Mouse (Mus musculus): ENCODE results near the gene Arhgap45. TPM values are rescaled to one million over a fixed set of nuclear protein-coding genes. Genes with fewer than 3 reads are reported as not detected.
A peak's percentile ranks its signal among the peaks of the same experiment; 100 is the strongest.

The Arhgap45 gene
- polyA plus RNA-seq, 1 experiment from 2014 or later: 8.0 TPM

DNA sequence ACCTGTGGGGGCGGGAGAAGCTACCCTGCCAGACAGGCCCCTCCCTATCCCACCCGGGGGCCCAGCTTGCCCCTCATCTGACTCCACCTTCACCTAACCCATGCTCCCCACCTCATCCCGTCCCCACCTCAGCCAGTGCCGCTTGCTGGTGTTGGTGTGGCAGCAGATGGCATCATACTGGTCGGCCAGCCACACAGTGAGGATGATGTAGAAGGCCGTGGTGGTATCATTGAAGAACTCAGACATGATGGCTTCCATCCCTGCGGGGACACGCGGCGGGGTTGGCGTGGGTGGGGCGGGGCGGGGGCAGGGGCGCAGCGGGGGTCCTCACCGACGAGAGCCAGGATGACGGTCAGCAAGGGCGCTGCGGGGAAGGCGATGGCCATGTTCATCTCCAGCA, 38.4 kb upstream of the Arhgap45 start:
- H3K27me3 ChIP-seq (ENCODE audit: poor library complexity, severe bottlenecking): peaks cover 30% of the 10 kb centered on the region

GRCm38 (mm10) chr10:79979401-79980155, 36.9 kb upstream of the Arhgap45 start:
- DNase-seq (ENCODE audit: extremely low spot score, low spot score): no peak
- H3K36me3 ChIP-seq (replicated peaks): peaks cover 79% of the 10 kb centered on the region
- 95% methylated on average over 22 of the region's 22 CpGs for WGBS

More for the DNA sequence above, 38.4 kb upstream of the Arhgap45 start:
- DNase-seq (ENCODE audit: extremely low spot score, low spot score): no peak
- H3K9me3 ChIP-seq: peaks cover 10% of the 10 kb centered on the region; the same call in 1 of the 2 replicates
- H3K4me1 ChIP-seq: peaks cover 21% of the 10 kb centered on the region
- peaks cover 90% of the 10 kb centered on the region for H3K36me3 ChIP-seq (replicated peaks)
- H3K4me3 ChIP-seq: 0 out of 2 replicates have a peak overlapping the region, but pooled peaks have one; percentile 2
- 96% methylated on average over 21 of the region's 21 CpGs for WGBS
- no peak overlapping the region for H3K27ac ChIP-seq

DNA sequence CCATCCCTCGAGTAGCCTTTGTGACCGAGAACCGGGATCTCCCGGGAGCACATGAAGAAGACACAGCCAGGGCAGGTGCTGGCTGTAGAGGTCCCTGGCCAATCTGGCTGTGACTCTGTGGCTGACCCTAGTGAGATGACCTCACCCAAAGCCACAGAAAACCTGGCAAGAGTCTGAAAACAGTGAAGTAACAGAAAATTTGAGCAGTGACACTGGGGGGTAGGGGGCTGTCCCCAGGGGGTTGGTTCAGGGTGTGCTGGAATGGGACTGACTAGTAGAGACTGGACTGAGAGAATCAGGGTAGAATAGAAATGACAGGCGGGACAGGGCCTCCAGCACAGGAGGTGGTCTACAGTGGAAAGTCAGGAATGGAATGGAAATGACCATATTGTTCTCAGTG, 33.2 kb upstream of the Arhgap45 start:
- DNase-seq (ENCODE audit: extremely low spot score, low spot score): no peak
- Histone ChIP-seq H3K27ac (peak overlapping the region; percentile 92), H3K9me3 (no peaks in the 10 kb centered on the region), H3K4me3 (peak overlapping the region; percentile 80), H3K36me3 (replicated peaks) (peaks cover 43% of the 10 kb centered on the region), H3K4me1 (peaks cover 60% of the 10 kb centered on the region), H3K27me3 (ENCODE audit: poor library complexity, severe bottlenecking) (peaks cover 24% of the 10 kb centered on the region)
- 85% methylated on average over 5 of the region's 5 CpGs for WGBS

More at GRCm38 (mm10) chr10:79979401-79980155, 36.9 kb upstream of the Arhgap45 start:
- peaks cover 20% of the 10 kb centered on the region for H3K27me3 ChIP-seq (ENCODE audit: poor library complexity, severe bottlenecking)
- peaks cover 10% of the 10 kb centered on the region; the same call in 1 of the 2 replicates for H3K9me3 ChIP-seq
- H3K4me1 ChIP-seq: peaks cover 32% of the 10 kb centered on the region
- H3K4me3 ChIP-seq: 0 out of 2 replicates have a peak overlapping the region, but pooled peaks have one; percentile 0
- no peak overlapping the region for H3K27ac ChIP-seq

DNA sequence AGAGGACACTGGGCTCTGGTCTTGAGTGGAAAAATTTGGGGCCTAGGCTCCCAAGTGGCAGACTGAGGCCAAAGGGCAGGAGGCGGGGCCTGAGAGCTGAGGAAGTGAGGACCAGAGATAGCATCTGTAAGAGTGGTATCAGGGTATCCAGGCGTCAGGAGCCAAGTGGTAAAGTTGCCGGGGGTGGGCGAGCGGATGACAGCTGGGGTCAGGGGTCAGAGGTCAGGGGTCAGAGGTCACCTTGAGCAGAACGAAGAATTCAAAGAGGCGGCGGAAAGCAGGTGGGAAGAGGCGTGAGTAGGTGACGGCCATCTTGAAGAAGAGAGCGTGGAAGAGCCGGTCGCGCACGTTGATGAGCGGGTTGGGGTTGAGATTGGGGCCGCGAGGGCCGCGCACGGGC, 32.8 kb upstream of the Arhgap45 start:
- DNase-seq (ENCODE audit: extremely low spot score, low spot score): peak; percentile 66
- Histone ChIP-seq H3K27me3 (ENCODE audit: poor library complexity, severe bottlenecking) (peaks cover 26% of the 10 kb centered on the region), H3K4me1 (peaks cover 63% of the 10 kb centered on the region), H3K4me3 (peak overlapping the region; percentile 80), H3K36me3 (replicated peaks) (peaks cover 38% of the 10 kb centered on the region), H3K27ac (peak overlapping the region; percentile 92), H3K9me3 (no peaks in the 10 kb centered on the region)
- WGBS: 2% methylated on average over 21 of the region's 21 CpGs

- H3K27me3 ChIP-seq (ENCODE audit: poor library complexity, severe bottlenecking): peaks cover 32% of the 10 kb centered on the region
- peak within 1 kb of the TSS; percentile 80 for H3K4me3 ChIP-seq
- H3K36me3 ChIP-seq (replicated peaks): peaks cover 32% of the 10 kb centered on the region
- H3K9me3 ChIP-seq: no peaks in the 10 kb centered on the region
- WGBS: under 1% methylated on average over 49 of the region's 49 CpGs
- H3K4me1 ChIP-seq: peaks cover 68% of the 10 kb centered on the region
- DNase-seq (ENCODE audit: extremely low spot score, low spot score): peak; percentile 83
- peak within 1 kb of the TSS; percentile 92 for H3K27ac ChIP-seq
These were observed 32.1 kb upstream of the Arhgap45 start, which contains the start of gene Tmem259 for GRCm38 (mm10) chr10:79984195-79984816. Gene Tmem259 (minus strand): TSS chr10:79984330.

GRCm38 (mm10) chr10:79984871-79985270, 31.6 kb upstream of the Arhgap45 start:
- Histone ChIP-seq H3K27ac (peak overlapping the region; percentile 92), H3K9me3 (no peaks in the 10 kb centered on the region), H3K27me3 (ENCODE audit: poor library complexity, severe bottlenecking) (peaks cover 38% of the 10 kb centered on the region), H3K4me1 (peaks cover 73% of the 10 kb centered on the region), H3K36me3 (replicated peaks) (peaks cover 26% of the 10 kb centered on the region), H3K4me3 (peak overlapping the region; percentile 80)
- DNase-seq (ENCODE audit: extremely low spot score, low spot score): peak; percentile 95
- under 1% methylated on average over 22 of the region's 22 CpGs for WGBS

DNA sequence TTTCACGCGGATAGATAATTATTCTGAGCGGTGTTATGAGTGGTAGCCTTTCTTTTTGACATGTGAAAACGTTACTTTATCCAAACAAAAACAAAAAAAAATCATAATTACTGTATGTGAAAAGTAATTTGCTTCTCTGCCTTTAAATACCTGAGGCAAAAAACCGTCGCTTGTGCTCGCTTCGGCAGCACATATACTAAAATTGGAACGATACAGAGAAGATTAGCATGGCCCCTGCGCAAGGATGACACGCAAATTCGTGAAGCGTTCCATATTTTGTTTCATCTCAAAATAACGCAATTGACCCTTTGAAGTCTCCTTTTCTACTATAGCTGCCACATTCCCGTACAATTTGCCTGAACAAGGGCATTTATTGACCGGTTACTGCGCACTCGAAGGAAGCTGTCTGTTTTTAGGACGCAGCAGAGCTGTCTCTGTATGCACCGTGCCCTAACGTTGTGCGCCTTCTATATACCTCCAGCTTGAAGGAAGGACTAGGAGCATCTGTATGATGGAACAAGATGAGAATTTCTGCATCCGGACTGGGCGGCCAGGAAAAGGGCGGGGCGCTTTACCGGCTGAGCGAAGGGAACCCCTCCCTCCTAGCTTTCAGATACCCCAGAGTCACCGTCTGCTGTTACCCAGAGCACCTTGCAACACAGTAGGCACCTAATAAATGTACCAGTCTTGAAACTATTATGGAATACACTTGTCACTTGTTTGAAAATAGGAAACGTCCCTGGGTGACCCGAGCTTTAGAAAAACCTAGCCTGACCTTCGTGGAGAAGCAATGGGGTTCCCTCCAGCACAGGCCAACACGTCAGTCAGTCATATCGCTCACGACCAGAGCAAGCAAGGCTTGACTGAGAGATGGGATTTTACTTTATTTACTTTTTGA, 30.9 kb upstream of the Arhgap45 start:
- Histone ChIP-seq H3K27me3 (ENCODE audit: poor library complexity, severe bottlenecking) (peaks cover 45% of the 10 kb centered on the region), H3K4me3 (peak overlapping the region; percentile 80), H3K27ac (peak overlapping the region; percentile 92), H3K4me1 (peaks cover 77% of the 10 kb centered on the region), H3K9me3 (no peaks in the 10 kb centered on the region), H3K36me3 (replicated peaks) (peaks cover 19% of the 10 kb centered on the region)
- peak; percentile 59 for DNase-seq (ENCODE audit: extremely low spot score, low spot score)
- WGBS: 5% methylated on average over 35 of the region's 35 CpGs

DNA sequence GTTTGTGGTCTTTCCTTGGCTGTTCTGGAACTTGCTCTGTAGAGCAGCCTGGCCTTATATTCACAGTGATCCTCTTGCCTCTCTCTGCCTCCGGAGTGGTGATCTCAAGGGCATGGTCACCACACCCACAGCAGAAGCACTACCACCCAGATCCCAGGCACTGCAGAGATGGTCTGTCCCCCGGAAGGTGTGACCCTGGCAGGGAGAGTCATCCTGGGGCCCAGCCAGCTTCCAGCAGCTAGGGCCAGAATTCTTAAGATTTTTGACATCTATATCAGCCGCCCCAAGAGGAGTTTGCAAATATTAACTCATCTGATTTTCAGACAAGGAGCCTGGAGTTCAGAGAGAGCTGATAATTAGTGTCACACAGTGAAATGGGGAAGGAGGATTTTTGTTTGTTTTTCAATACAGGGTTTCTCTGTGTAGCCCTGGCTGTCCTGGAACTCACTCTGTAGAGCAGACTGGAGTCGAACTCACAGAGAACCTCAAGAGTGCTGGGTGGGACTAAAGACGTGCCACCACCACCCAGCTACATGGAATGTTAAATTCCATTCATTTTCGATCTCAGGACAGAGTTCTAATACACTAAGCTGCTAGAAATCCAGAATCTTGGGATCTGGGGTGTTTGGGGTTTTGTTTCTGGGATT, 30.1 kb upstream of the Arhgap45 start:
- H3K4me1 ChIP-seq: peaks cover 74% of the 10 kb centered on the region
- H3K36me3 ChIP-seq (replicated peaks): peaks cover 19% of the 10 kb centered on the region
- peaks cover 53% of the 10 kb centered on the region for H3K27me3 ChIP-seq (ENCODE audit: poor library complexity, severe bottlenecking)
- peak overlapping the region; percentile 92; the same call in 1 of the 2 replicates for H3K27ac ChIP-seq
- DNase-seq (ENCODE audit: extremely low spot score, low spot score): no peak
- H3K4me3 ChIP-seq: peak overlapping the region; percentile 80
- H3K9me3 ChIP-seq: peaks cover 7% of the 10 kb centered on the region; the same call in 1 of the 2 replicates
- WGBS: 51% methylated on average over 6 of the region's 6 CpGs

DNA sequence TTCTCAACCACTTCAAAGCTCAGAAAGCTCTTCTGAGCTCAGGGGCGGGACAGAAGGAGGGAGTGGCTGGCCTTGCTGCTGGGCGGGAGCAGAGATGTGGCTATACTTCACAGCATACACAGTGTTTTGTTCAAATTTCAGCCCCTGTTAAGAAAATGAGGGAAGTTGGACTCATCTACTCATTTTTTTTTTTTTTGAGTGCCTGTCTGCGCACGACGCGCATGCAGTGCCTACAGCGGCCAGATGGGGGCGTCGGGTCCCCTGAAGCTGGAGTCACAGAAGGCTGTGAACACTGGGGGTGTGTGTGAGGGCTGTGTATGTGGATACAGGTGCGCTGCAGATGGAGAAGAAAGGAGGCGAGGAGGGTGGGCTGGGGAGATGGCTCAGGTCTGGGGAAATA, 29.5 kb upstream of the Arhgap45 start:
- 6% methylated on average over 11 of the region's 11 CpGs for WGBS
- peak; percentile 79 for DNase-seq (ENCODE audit: extremely low spot score, low spot score)
- H3K36me3 ChIP-seq (replicated peaks): peaks cover 19% of the 10 kb centered on the region
- H3K9me3 ChIP-seq: peaks cover 12% of the 10 kb centered on the region; the same call in 1 of the 2 replicates
- peaks cover 53% of the 10 kb centered on the region for H3K27me3 ChIP-seq (ENCODE audit: poor library complexity, severe bottlenecking)
- H3K4me1 ChIP-seq: peaks cover 69% of the 10 kb centered on the region
- peak overlapping the region; percentile 87 for H3K27ac ChIP-seq
- peak overlapping the region; percentile 80 for H3K4me3 ChIP-seq

GRCm38 (mm10) chr10:79987771-79988505, 28.5 kb upstream of the Arhgap45 start:
- WGBS: 11% methylated on average over 27 of the region's 27 CpGs
- H3K4me3 ChIP-seq: peak overlapping the region; percentile 80
- peaks cover 23% of the 10 kb centered on the region for H3K36me3 ChIP-seq (replicated peaks)
- no peak for DNase-seq (ENCODE audit: extremely low spot score, low spot score)
- peaks cover 14% of the 10 kb centered on the region; the same call in 1 of the 2 replicates for H3K9me3 ChIP-seq
- peak overlapping the region; percentile 87 for H3K27ac ChIP-seq
- peaks cover 53% of the 10 kb centered on the region for H3K27me3 ChIP-seq (ENCODE audit: poor library complexity, severe bottlenecking)
- H3K4me1 ChIP-seq: peaks cover 61% of the 10 kb centered on the region

DNA sequence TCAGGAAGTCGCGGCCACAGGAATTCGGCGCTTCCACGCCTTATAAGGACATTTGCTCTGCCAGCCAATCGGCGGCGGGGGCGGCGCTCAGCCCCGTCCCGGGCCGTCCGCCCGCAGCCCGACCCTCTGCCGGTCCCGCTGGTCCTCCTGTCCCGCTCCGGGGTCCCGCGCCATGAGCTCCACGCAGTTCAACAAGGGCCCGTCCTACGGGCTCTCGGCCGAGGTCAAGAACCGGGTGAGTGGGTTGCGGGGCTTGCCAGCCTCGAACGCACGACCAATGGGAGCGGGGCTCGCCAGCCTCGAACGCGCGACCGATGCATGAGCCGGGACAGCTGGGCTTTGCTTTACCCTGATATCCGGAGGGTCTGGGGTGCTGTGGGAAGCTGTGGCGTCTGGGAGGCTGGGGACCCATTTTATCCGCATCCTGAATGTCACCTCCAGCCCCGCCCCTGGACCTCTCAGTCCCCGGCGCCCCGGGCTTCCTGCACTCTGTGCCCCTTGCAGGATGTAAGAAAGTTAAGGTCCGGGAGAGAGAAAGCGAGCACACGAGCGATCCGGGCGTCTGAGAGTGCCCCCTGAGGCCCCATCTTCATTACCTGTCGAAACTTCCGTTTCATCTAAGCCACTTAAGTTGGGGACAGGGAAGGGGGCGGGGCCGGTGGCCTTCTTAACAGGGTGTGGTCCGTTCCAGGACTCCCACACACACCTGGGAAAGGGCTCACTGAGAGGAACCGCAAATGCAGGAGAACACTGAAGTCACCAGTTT, 27.8 kb upstream of the Arhgap45 start, which contains the start of gene Cnn2:
Cnn2 (plus strand) TSS at position 79 of the 766 bp plus-strand sequence.
- H3K9me3 ChIP-seq: peaks cover 14% of the 10 kb centered on the region; the same call in 1 of the 2 replicates
- peak; percentile 53 for DNase-seq (ENCODE audit: extremely low spot score, low spot score)
- WGBS: under 1% methylated on average over 59 of the region's 59 CpGs
- peaks cover 53% of the 10 kb centered on the region for H3K27me3 ChIP-seq (ENCODE audit: poor library complexity, severe bottlenecking)
- H3K4me3 ChIP-seq: peak within 1 kb of the TSS; percentile 80
- H3K36me3 ChIP-seq (replicated peaks): peaks cover 31% of the 10 kb centered on the region
- H3K4me1 ChIP-seq: peaks cover 54% of the 10 kb centered on the region
- H3K27ac ChIP-seq: peak within 1 kb of the TSS; percentile 87

Measured in forebrain, embryonic 10.5 days (tissue).